Mouse (Mus musculus) B cell, adult (primary cell): Measurements from ENCODE around the gene Gm5148. TPM values are rescaled to one million over a fixed set of nuclear protein-coding genes. Genes with fewer than 3 reads are reported as not detected.

Source experiments
- total RNA-seq: library from RNA; stranded (reverse); gene quantifications from 4 replicates; pipeline ENCODE4 v1.2.4, GENCODE M21; 2023; ENCODE audit not compliant: inconsistent age

Gm5148 gene
- total RNA-seq: 0.48 TPM in 1 of 4 replicates, not detected in the others

DNA sequence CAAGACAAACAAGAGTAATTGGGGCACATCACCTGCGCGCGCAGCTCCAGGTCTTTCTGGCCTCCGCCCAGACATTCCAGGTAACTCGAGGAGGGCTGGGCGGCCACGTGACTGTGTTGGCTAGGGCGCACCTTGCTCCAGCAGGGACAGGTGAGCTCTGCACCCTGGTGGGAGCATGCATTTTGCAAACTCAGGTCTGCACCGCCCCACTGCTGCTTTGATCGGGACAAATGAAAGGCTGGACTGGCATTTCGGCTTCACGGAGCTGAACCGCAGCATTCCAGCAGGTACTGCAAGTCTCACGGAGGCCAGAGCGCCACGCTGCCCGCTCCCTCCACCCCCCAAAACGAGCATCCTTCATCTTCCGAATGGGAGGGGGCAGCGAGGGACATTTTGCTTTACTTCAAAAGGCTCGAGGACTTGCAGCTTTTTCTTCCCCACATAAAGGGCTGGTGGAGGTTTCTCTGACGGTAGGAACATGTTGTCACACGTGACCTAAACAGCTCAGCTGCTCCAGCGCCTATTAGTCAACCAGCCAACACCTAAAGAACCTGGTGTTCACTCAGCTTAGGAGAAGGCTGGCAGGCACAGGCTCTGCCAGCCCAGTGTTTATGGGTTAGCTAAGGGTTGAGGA is at the start of gene Gm5148:
TSS of gene Gm5148 (minus strand) at position 320 of the 634 bp plus-strand sequence.

Other genes with a start within 250 kb of the Gm5148 start
- 3.1 to 3.8 TPM (median 3.6 TPM) in 4 replicates for gene Spry1, start 84.5 kb downstream of the Gm5148 start, total RNA-seq